Mouse (Mus musculus) cortical plate, adult 2 months (tissue): ENCODE data around the gene Kcnt2.

Source experiments
- CTCF ChIP-seq: fragments of 200-500 bp; IDR thresholded peaks from 2 replicates; pipeline ENCODE4 v1.5.1; 2011; ENCODE audit warnings: mild to moderate bottlenecking, control low read depth, low read length; ENCODE audit not compliant: insufficient read depth; ENCODE audit errors: extremely low read depth
- POLR2A ChIP-seq: fragments of 200-500 bp; IDR thresholded peaks from 2 replicates; pipeline ENCODE4 v1.6.1; 2011; ENCODE audit warnings: mild to moderate bottlenecking, low read length, control low read depth; ENCODE audit not compliant: insufficient read depth; ENCODE audit errors: extremely low read depth

GRCm38 (mm10) chr1:140560801-140561200 is 314.8 kb downstream of the Kcnt2 start:
- TF ChIP-seq CTCF: no peak
- no peak for TF ChIP-seq POLR2A
